Mouse (Mus musculus): ENCODE results near the gene Ccdc87. TPM values are rescaled to one million over a fixed set of nuclear protein-coding genes. Genes with fewer than 3 reads are reported as not detected.

The Ccdc87 gene
- total RNA-seq, 2 experiments from 2014 or later: 0.17 TPM; not detected in 1

- DNase-seq (ENCODE audit: low spot score in 2 of 2): no peak
Measured at GRCm38 (mm10) chr19:4891798-4892197, 52.6 kb downstream of the Ccdc87 start.

Other genes starting within 250 kb of the Ccdc87 start
- 10 to 100 TPM; 15.8 to 20.0 TPM for gene Lrfn4, start 223.7 kb upstream of the Ccdc87 start, total RNA-seq (2021)
- gene Rce1, start 213.7 kb upstream of the Ccdc87 start, total RNA-seq (2021): 10 to 100 TPM; 35.7 to 39.5 TPM
- gene Gm960, start 140.7 kb upstream of the Ccdc87 start, total RNA-seq (2021): under 1 TPM; 0.28 to 0.56 TPM
- gene Sptbn2, start 128.2 kb upstream of the Ccdc87 start, total RNA-seq (2021): 1 to 10 TPM; 4.7 to 5.3 TPM
- 10 to 100 TPM; 15.7 to 15.9 TPM for gene Rbm4b, start 82.9 kb upstream of the Ccdc87 start, total RNA-seq (2021)
- 10 to 100 TPM; 65.4 to 65.7 TPM for gene Rbm4, start 45.5 kb upstream of the Ccdc87 start, total RNA-seq (2021)
- 10 to 100 TPM; 15.1 to 27.1 TPM for gene Gm21992, start 27.8 kb upstream of the Ccdc87 start, total RNA-seq (2021)
- 10 to 100 TPM; 55.8 to 57.7 TPM for gene Rbm14, start 27.7 kb upstream of the Ccdc87 start, total RNA-seq (2021)
- 10 to 100 TPM; 87.5 to 98.7 TPM for gene Ccs, start within 50 bp of the Ccdc87 start, total RNA-seq (2021)
- 100 to 1,000 TPM; 256 to 274 TPM for gene Ctsf, start 15.8 kb downstream of the Ccdc87 start, total RNA-seq (2021)
- gene Actn3, start 38.5 kb downstream of the Ccdc87 start, total RNA-seq (2021): 10 to 100 TPM in 1 of 2 experiments, 1 to 10 TPM in 1; 8.5 to 35.5 TPM
- gene Zdhhc24, start 39.3 kb downstream of the Ccdc87 start, total RNA-seq (2021): 10 to 100 TPM; 19.5 to 19.7 TPM
- 10 to 100 TPM; 13.1 to 15.5 TPM for gene Bbs1, start 67.3 kb downstream of the Ccdc87 start, total RNA-seq (2021)
- 100 to 1,000 TPM; 110 to 113 TPM for gene Dpp3, start 88.9 kb downstream of the Ccdc87 start, total RNA-seq (2021)
- gene Peli3, start 103.8 kb downstream of the Ccdc87 start, total RNA-seq (2021): 1 to 10 TPM; 6.7 to 7.3 TPM
- gene Mrpl11, start 122.8 kb downstream of the Ccdc87 start, total RNA-seq (2021): 10 to 100 TPM; 58.8 to 68.9 TPM
- under 1 TPM; 0.71 to 0.78 TPM for gene Npas4, start 150.9 kb downstream of the Ccdc87 start, total RNA-seq (2021)
- gene Slc29a2, start 184.5 kb downstream of the Ccdc87 start, total RNA-seq (2021): 1 to 10 TPM; 6.6 to 7.2 TPM
- 10 to 100 TPM; 48.0 to 49.0 TPM for gene B4gat1, start 199.5 kb downstream of the Ccdc87 start, total RNA-seq (2021)
- 1 to 10 TPM; 1.3 to 2.0 TPM for gene AC124502.3, start 199.5 kb downstream of the Ccdc87 start, total RNA-seq (2021)
- gene Brms1, start 202.0 kb downstream of the Ccdc87 start, total RNA-seq (2021): 10 to 100 TPM; 29.6 to 35.1 TPM
- 1 to 10 TPM; 5.1 TPM for gene Rin1, start 211.1 kb downstream of the Ccdc87 start, total RNA-seq (2021)
- gene Cd248, start 228.7 kb downstream of the Ccdc87 start, total RNA-seq (2021): 10 to 100 TPM; 45.8 to 47.6 TPM
- gene Tmem151a, start 246.2 kb downstream of the Ccdc87 start, total RNA-seq (2021): 1 to 10 TPM; 3.8 to 4.9 TPM
- 10 to 100 TPM; 68.4 to 72.5 TPM for gene Yif1a, start 249.2 kb downstream of the Ccdc87 start, total RNA-seq (2021)